Mouse (Mus musculus) embryo, embryonic 11 days (tissue): ENCODE results near the gene Celsr1.
A peak's percentile ranks its signal among the peaks of the same experiment; 100 is the strongest.
"Not testable (repeated sequence)": the region's sequence is repeated elsewhere in the genome, so short reads cannot be mapped to it uniquely, and the experiment has no call there.

Experiments
- DNase-seq: peaks from one replicate; pipeline ENCODE4 v3.0.0-alpha.2; 2015

Celsr1 gene

DNA sequence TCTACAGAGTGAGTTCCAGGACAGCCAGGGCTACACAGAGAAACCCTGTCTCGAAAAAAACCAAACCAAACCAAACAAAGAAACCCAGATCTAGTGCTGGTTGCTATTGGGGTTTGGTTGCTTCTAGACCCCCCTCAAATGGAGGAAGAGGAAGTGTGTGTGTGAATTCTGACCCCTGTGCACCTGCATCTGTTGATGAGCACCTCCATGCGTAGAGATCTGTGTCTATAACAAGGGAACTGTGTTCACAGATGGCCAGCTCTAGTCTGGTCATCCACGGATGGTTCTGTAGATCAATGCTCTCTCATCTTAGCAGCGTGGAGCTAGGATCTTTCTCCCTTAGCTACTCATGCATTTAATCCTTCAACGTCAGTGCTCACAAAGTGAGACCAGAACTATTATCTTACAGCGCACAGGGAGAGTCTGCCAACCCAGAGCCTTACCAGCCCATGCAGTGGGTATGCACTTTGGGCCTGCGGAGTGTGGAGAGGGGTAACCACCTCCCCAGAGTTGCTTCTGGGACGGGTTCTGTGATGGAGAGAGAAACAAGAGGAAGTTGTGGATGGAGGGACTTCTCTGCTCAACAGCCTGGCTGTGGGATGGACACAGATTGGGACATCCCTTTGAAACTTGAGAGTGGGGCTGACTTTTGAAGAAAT lies 30.7 kb upstream of the Celsr1 start:
- no peak for DNase-seq

DNA sequence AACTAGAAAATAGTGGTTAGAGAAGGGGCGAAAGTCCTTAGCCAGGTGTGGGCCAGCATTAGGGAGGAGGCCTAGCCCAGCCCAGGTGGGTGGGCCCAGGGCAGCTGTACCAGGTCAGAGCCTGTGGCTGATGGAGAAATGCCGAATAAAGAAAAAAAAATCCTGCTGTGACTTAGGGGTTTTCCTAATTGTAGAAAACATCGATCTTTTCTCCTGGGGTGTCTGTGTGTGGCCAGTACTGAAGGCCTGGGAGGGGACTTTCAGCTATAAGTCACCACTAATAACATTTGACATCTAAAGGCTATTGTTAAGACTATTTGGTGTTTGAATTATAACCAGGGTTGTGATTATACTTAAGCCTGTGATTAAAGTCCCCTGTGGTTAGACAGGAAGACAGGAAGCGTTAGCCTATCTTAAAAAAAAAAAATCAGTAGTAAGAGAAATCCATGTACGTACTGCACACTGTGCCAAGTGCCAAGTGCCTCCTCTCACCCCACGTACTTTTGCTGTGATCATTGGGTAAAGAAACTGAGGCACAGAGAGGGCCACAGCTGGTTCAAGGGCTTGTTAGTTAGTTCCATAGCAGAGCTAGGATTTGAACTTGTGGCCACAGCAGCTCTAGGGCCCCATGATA lies 28.4 kb upstream of the Celsr1 start:
- no peak for DNase-seq

DNA sequence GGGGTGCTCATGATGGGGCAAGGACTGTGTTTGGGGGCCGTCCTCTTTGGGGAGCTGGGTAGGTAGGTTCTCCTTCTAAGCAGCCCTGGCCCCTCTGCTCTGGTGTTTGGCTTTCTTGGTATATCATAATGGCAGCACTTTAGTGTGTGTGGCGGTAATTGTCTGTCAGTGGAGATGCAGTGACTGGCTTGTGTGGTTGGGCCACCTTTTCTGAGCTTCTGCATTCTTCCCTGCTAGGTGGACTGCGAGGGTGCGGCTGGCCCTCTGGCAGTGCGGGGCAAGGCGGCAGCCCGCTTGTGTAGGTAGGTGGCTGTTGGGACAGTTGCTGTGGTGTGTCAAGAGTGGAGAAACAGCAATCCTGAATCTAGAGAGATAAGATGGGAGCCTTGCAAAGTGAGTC lies 27.6 kb upstream of the Celsr1 start:
- DNase-seq, result no peak

- DNase-seq, result no peak
Measured at GRCm38 (mm10) chr15:86060581-86060980, 27.0 kb upstream of the Celsr1 start.

GRCm38 (mm10) chr15:86059835-86060380 lies 26.3 kb upstream of the Celsr1 start:
- DNase-seq, result no peak

GRCm38 (mm10) chr15:86058931-86059834 lies 25.6 kb upstream of the Celsr1 start:
- DNase-seq, result peak; percentile 74

- peak; percentile 93 for DNase-seq
Measured at GRCm38 (mm10) chr15:86058394-86058915, 24.9 kb upstream of the Celsr1 start.

GRCm38 (mm10) chr15:86057908-86058307 lies 24.3 kb upstream of the Celsr1 start:
- DNase-seq, result peak; percentile 40

DNA sequence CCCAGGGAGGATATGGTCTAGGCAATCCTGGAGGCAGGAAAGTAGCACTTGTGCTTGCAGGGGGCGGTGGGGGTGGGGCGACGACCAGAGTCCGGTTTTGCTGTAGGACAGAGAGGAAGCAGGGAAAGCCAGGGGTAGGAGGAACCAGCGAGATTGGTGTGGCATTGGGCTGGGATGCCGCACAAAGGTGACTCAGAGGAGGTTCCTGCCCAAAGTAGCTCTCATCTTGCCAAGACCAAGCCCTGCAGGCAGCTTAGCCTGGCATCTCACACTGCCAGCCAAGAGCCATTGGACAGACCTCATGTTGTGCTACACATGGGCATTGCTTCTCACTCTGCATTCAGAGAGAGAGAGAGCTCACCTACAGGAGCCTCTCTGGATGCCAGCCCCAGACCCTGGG lies 23.8 kb upstream of the Celsr1 start, which contains the start of gene Gramd4:
TSS of gene Gramd4 (plus strand) at position 283 of the 400 bp plus-strand sequence.
- no peak for DNase-seq

GRCm38 (mm10) chr15:86056221-86056760 lies 22.7 kb upstream of the Celsr1 start:
- DNase-seq, result no peak

DNA sequence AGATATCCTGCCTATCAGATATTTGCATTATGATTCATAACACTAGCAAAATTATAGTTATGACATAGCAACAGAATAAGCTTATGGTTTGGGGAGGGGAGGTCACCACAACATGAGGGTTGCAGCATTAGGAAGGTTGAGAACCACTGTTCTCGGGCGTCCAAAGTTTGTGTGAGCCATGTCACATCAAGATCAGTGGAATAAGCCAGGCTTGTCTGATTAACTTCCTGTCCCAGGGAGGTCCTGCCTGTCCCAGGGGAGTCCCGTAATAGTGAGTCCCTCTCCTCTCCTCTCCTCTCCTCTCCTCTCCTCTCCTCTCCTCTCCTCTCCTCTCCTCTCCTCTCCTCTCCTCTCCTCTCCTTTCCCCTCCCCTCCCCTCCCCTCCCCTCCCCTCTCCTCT lies 21.3 kb upstream of the Celsr1 start:
- DNase-seq, result not testable (repeated sequence)

GRCm38 (mm10) chr15:86053890-86054536 lies 20.4 kb upstream of the Celsr1 start:
- DNase-seq, result peak; percentile 81

DNA sequence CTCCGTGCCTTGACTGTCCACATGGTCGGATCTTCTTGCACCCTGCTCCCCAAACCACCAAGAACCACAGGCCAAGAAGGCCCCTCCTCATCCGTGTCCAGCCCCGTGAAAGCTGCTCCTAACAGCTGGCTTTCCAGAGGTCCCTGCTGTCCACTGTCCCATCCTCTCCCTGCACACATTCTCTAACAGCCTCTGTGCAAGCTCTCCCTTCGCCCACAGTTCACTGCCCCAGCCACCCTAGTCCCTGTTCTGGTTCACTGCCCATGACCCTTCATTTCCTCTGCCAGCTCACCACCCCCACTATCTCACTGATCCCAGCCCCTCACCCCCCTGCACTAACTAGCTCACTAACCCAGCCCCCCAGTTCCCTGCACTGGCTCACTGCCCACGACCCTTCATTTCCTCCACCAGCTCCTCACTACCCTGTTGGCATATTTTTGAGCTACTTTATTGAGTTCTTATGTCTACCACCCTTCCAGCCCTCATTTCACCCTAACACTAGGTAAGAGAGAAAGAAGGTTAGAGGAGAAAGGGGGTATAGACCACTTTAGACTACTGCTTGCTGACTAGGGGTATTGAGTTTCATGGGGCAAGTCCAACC lies 18.4 kb upstream of the Celsr1 start:
- no peak for DNase-seq

- no peak for DNase-seq
Measured at GRCm38 (mm10) chr15:86051152-86051551, 17.6 kb upstream of the Celsr1 start.

GRCm38 (mm10) chr15:86050170-86050743 lies 16.7 kb upstream of the Celsr1 start:
- DNase-seq, result no peak

DNA sequence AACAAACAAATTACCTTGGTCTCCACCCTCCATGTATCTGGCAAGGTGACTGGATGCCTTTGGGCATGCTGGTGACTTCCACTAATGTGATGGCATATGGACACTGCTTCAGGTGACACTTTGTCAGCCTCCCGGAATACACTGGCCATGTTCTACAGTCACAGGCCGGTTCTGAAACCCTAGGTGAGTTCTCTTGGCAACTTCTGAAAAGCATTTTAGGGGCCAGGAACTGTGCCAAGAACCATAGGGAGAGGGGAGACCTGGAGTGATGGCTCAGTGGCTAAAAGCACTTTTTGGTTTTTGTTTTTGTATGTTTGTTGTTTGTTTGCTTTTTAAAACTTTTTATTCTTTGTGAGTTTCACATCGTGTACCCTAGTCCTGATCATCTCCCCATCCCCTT lies 15.9 kb upstream of the Celsr1 start:
- no peak for DNase-seq

GRCm38 (mm10) chr15:86042364-86042763 lies 8.8 kb upstream of the Celsr1 start:
- no peak for DNase-seq

- no peak for DNase-seq
Measured at GRCm38 (mm10) chr15:86041421-86041820, 7.8 kb upstream of the Celsr1 start.

- peak; percentile 78 for DNase-seq
Measured at GRCm38 (mm10) chr15:86038802-86039201, 5.2 kb upstream of the Celsr1 start.

- no peak for DNase-seq
Measured at GRCm38 (mm10) chr15:86035913-86036312, 2.3 kb upstream of the Celsr1 start.

- DNase-seq, result peak; percentile 35
Measured at GRCm38 (mm10) chr15:86034781-86035360, 1.3 kb upstream of the Celsr1 start.
